Mouse (Mus musculus) CH12.LX (cell line): ENCODE results near the gene Sell. TPM values are rescaled to one million over a fixed set of nuclear protein-coding genes. Genes with fewer than 3 reads are reported as not detected.

ENCODE experiments used
- DNase-seq: peaks from one replicate; pipeline ENCODE4 v3.0.0-alpha.2; 2013; ENCODE audit errors: extremely low read depth
- H3K27ac ChIP-seq: 2 replicates; pipeline ENCODE4 v1.5.1; 2012; ENCODE audit warnings: low read depth, mild to moderate bottlenecking, control low read depth, moderate library complexity; ENCODE audit not compliant: insufficient read depth
- H3K27me3 ChIP-seq: replicated peaks from 2 replicates; pipeline ENCODE3; 2012; ENCODE audit warnings: inconsistent platforms
- H3K36me3 ChIP-seq, 2 experiments: replicated peaks in 1 of 2; 2 replicates each; pipeline versions ENCODE3 to v1.6.1; 2012; ENCODE audit warnings: inconsistent platforms in 1 of 2, low read length in 1 of 2, mild to moderate bottlenecking in 1 of 2, mixed read lengths in 1 of 2, moderate library complexity in 1 of 2; ENCODE audit not compliant: control insufficient read depth in 1 of 2, insufficient read depth in 1 of 2
- H3K4me1 ChIP-seq, 2 experiments: 2 replicates each; pipeline ENCODE4 v1.6.1; 2012; ENCODE audit warnings: inconsistent platforms in 1 of 2, moderate library complexity in 1 of 2; ENCODE audit not compliant: insufficient read depth in 2 of 2, control insufficient read depth in 1 of 2
- H3K4me2 ChIP-seq: 2 replicates; pipeline ENCODE4 v1.6.1; 2012; ENCODE audit warnings: low read depth, mild to moderate bottlenecking, control low read depth; ENCODE audit not compliant: poor library complexity, insufficient read depth, severe bottlenecking
- H3K4me3 ChIP-seq, 3 experiments: fragments of 150-350 bp in 1 of 3; sonication (generic) in 1 of 3; replicated peaks in 1 of 3; 2 replicates each; pipeline versions ENCODE3 to v1.5.1; 2011 to 2012; ENCODE audit warnings: low read depth in 2 of 3, low read length in 2 of 3, mild to moderate bottlenecking in 2 of 3, moderate library complexity in 2 of 3, control low read depth in 1 of 3, improper control_type of control experiment in 1 of 3, inconsistent platforms in 1 of 3, mixed read lengths in 1 of 3; ENCODE audit not compliant: poor library complexity in 1 of 3
- H3K79me2 ChIP-seq: replicated peaks from 2 replicates; pipeline ENCODE4 v1.6.1; 2012; ENCODE audit warnings: mild to moderate bottlenecking, moderate library complexity; ENCODE audit not compliant: control insufficient read depth, poor library complexity, insufficient read depth, severe bottlenecking; ENCODE audit errors: extremely low read depth
- H3K9ac ChIP-seq: 2 replicates; pipeline ENCODE4 v1.6.1; 2012; ENCODE audit warnings: low read depth, mild to moderate bottlenecking, control low read depth, moderate library complexity; ENCODE audit not compliant: insufficient read depth
- H3K9me3 ChIP-seq: replicated peaks from 2 replicates; pipeline ENCODE3; 2012; ENCODE audit warnings: low read length, inconsistent platforms, mixed read lengths
- BHLHE40 ChIP-seq: IDR thresholded peaks from 2 replicates; pipeline ENCODE4 v1.6.1; 2011; ENCODE audit warnings: mild to moderate bottlenecking, low read depth, low read length, improper control_type of control experiment
- CHD2 ChIP-seq: IDR thresholded peaks from 2 replicates; pipeline ENCODE4 v1.6.1; 2011; ENCODE audit warnings: low read length, improper control_type of control experiment
- CTCF ChIP-seq, 2 experiments: IDR thresholded peaks in 1 of 2; conservative IDR thresholded peaks in 1 of 2; 2 replicates each; pipeline ENCODE4 v1.5.1; 2011 to 2012; ENCODE audit warnings: low read depth in 2 of 2, low read length in 2 of 2, improper control_type of control experiment in 1 of 2, inconsistent platforms in 1 of 2, mild to moderate bottlenecking in 1 of 2, moderate library complexity in 1 of 2
- E2F4 ChIP-seq: IDR thresholded peaks from 2 replicates; pipeline ENCODE4 v1.6.1; 2011; ENCODE audit warnings: low read depth, low read length, improper control_type of control experiment; ENCODE audit not compliant: insufficient replicate concordance
- ETS1 ChIP-seq: conservative IDR thresholded peaks from 2 replicates; pipeline ENCODE4 v1.6.1; 2012; ENCODE audit warnings: low read depth, mild to moderate bottlenecking, inconsistent platforms, low read length, improper control_type of control experiment, moderate library complexity
- JUN ChIP-seq: IDR thresholded peaks from 2 replicates; pipeline ENCODE4 v1.6.1; 2011; ENCODE audit warnings: low read depth, mild to moderate bottlenecking, low read length, improper control_type of control experiment, moderate library complexity; ENCODE audit not compliant: insufficient read depth
- JUND ChIP-seq: conservative IDR thresholded peaks from 2 replicates; pipeline ENCODE4 v1.6.1; 2011; ENCODE audit warnings: low read depth, low read length, improper control_type of control experiment
- MAFK ChIP-seq: IDR thresholded peaks from 2 replicates; pipeline ENCODE4 v1.6.1; 2011; ENCODE audit warnings: low read length, improper control_type of control experiment; ENCODE audit not compliant: insufficient replicate concordance
- MEF2A ChIP-seq: IDR thresholded peaks from 2 replicates; pipeline ENCODE4 v1.6.1; 2014; ENCODE audit warnings: low read depth, mild to moderate bottlenecking, inconsistent platforms, low read length, improper control_type of control experiment, borderline replicate concordance
- NELFE ChIP-seq: IDR thresholded peaks from 2 replicates; pipeline ENCODE4 v1.6.1; 2011; ENCODE audit warnings: low read depth, low read length, improper control_type of control experiment
- NRF1 ChIP-seq: IDR thresholded peaks from 2 replicates; pipeline ENCODE4 v1.6.1; 2014; ENCODE audit warnings: low read depth, mild to moderate bottlenecking, inconsistent platforms, low read length, improper control_type of control experiment, moderate library complexity
- SIN3A ChIP-seq: IDR thresholded peaks from 2 replicates; pipeline ENCODE4 v1.6.1; 2012; ENCODE audit warnings: low read length, improper control_type of control experiment, inconsistent platforms
- SMC3 ChIP-seq: IDR thresholded peaks from 2 replicates; pipeline ENCODE4 v1.6.1; 2011; ENCODE audit warnings: low read depth, low read length, improper control_type of control experiment
- TBP ChIP-seq: conservative IDR thresholded peaks from 2 replicates; pipeline ENCODE4 v1.6.1; 2011; ENCODE audit warnings: low read depth, low read length, improper control_type of control experiment
- TCF12 ChIP-seq: IDR thresholded peaks from 2 replicates; pipeline ENCODE4 v1.6.1; 2014; ENCODE audit warnings: low read depth, mild to moderate bottlenecking, inconsistent platforms, low read length, improper control_type of control experiment
- UBTF ChIP-seq: IDR thresholded peaks from 2 replicates; pipeline ENCODE4 v1.6.1; 2012; ENCODE audit warnings: low read depth, mild to moderate bottlenecking, inconsistent platforms, low read length, improper control_type of control experiment, moderate library complexity
- USF1 ChIP-seq: IDR thresholded peaks from 2 replicates; pipeline ENCODE4 v1.6.1; 2014; ENCODE audit warnings: low read depth, mild to moderate bottlenecking, inconsistent platforms, low read length, improper control_type of control experiment
- ZMIZ1 ChIP-seq: IDR thresholded peaks from 2 replicates; pipeline ENCODE4 v1.6.1; 2012; ENCODE audit warnings: low read depth, mild to moderate bottlenecking, inconsistent platforms, low read length, improper control_type of control experiment
- dilution Hi-C: fragments of 300-500 bp; cut with MboI; formaldehyde crosslinking; loops from 2 replicates; pipeline ENCODE4 v1.14.3; 2020; ENCODE audit warnings: low sequenced_read_pairs; ENCODE audit not compliant: extremely low pct_unique_long_range_greater_than_20kb, extremely low pct_ligation_motif_present
- in situ Hi-C: fragments of 300-500 bp; cut with MboI; formaldehyde crosslinking; loops from 3 replicates; pipeline ENCODE4 v1.14.3; 2019; ENCODE audit warnings: low sequenced_read_pairs, low pct_ligation_motif_present, low pct_unique_long_range_greater_than_20kb, mixed read lengths
- polyA plus RNA-seq: library from polyadenylated mRNA; unstranded; fragments of >175 nt; gene quantifications from 2 replicates; pipeline ENCODE4 v1.2.1, GENCODE M21; 2012; ENCODE audit warnings: low read depth; ENCODE audit not compliant: insufficient read length
- total RNA-seq, 2 experiments: library from RNA; depleted of rRNA; stranded (reverse); fragments of 300-350 nt in 1 of 2; fragments of >200 nt in 1 of 2; gene quantifications; 2 replicates each; pipeline ENCODE4 v1.2.3; 2012 to 2014

The Sell gene
- total and polyA plus RNA-seq, 3 experiments, result not detected

GRCm38 (mm10) chr1:164096780-164097179 is 35.0 kb downstream of the Sell start:
- Histone ChIP-seq H3K27ac (no peak overlapping the region), H3K4me2 (no peak overlapping the region), H3K4me1 (no peaks in the 10 kb centered on the region), H3K4me3 (no peak overlapping the region), H3K36me3 (no peaks in the 10 kb centered on the region), H3K9me3 (no peaks in the 10 kb centered on the region), H3K9ac (no peak overlapping the region), H3K27me3 (peaks cover 5% of the 10 kb centered on the region), H3K79me2 (0 out of 2 replicates have a peak, but pooled peaks cover 2% of the 10 kb centered on the region)
- no peak for DNase-seq
- dilution Hi-C loops (no loop called here), in situ Hi-C loops (no loop called here)
- TF ChIP-seq SMC3, result no peak
- no peak for TF ChIP-seq ZMIZ1
- no peak for TF ChIP-seq JUND
- TF ChIP-seq ETS1, result no peak
- TF ChIP-seq NRF1, result no peak
- TF ChIP-seq CHD2, result no peak
- no peak for TF ChIP-seq USF1

GRCm38 (mm10) chr1:164097911-164098310 is 36.1 kb downstream of the Sell start:
- TF ChIP-seq BHLHE40 (no peak), TBP (no peak), MEF2A (no peak), UBTF (no peak), NELFE (no peak), CHD2 (no peak), SIN3A (no peak), JUN (no peak), E2F4 (no peak), TCF12 (no peak), MAFK (no peak), CTCF (conservative IDR thresholded peaks at IDR 0.05 in 1 of 2, IDR thresholded peaks at IDR 0.05 in 1 of 2; ENCODE audit: low read depth in 2 of 2, low read length in 2 of 2) (no peak)
- Histone ChIP-seq H3K27me3 (peaks cover 5% of the 10 kb centered on the region), H3K9ac (no peak overlapping the region), H3K36me3 (no peaks in the 10 kb centered on the region), H3K4me3 (no peak overlapping the region), H3K27ac (no peak overlapping the region), H3K79me2 (0 out of 2 replicates have a peak, but pooled peaks cover 2% of the 10 kb centered on the region), H3K9me3 (no peaks in the 10 kb centered on the region), H3K4me1 (no peaks in the 10 kb centered on the region), H3K4me2 (no peak overlapping the region)
- in situ Hi-C loops (no loop called here), dilution Hi-C loops (no loop called here)
- DNase-seq, result no peak
